Mouse (Mus musculus): ENCODE data around the gene Plce1. TPM values are rescaled to one million over a fixed set of nuclear protein-coding genes. Genes with fewer than 3 reads are reported as not detected.

Gene Plce1
- total RNA-seq, 2 experiments from 2014 or later = 6.1 to 6.7 TPM

DNA sequence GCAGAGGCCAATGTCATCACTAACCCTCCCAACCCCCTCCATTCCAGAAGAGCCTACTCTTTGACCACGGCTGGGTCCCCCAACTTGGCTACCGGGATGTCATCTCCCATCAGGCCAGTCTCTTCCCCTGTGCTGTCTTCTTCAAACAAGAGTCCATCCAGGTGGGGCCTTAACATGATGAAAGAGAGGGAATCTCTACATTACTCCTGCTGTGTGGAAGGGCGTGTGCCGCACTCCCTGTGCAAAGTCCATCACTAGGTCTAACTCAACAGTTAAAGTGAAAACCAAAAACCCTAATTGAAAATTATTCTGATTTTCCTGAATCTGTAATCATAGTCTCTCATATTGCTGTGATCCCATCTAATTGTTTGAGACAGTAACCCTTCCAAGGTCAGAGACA is 240.9 kb downstream of the Plce1 start:
- no peak for DNase-seq

DNA sequence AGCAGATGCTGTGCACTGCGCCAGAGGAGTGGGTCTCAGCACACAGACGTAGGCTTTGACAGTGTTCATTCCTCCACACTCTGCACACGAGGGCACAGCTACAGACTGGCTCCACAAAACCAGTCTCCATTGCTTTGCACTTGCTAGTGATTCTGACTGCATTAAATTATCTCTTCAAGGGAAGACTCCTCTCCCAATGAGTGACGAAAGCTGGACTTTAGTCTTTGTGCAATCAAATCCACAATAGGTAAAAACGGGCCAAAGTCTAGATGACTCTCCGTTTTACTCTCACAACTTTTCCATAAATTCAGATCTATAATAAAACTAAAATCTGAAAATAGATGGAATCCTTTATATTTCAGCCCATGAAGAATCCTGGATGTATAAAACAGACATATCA is 242.1 kb downstream of the Plce1 start:
- no peak for DNase-seq

DNA sequence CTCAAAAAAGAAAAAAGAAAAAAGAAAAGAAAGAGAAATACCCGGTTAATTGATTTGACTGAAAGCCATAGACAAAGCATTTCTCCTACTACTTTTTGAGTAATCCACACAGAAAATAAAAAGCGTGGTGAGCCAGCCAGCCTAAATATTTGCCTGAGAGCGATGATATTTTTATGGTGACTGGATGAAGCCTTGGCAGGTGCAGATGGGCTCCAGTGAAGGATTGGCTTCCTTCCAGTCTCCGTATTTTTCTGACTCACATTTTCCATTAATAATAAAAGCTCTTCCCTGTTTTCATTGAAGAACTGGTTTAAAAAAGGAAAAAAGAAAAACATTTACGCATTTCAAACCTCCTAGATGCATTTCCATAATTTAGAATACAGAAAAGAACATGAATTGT is 243.1 kb downstream of the Plce1 start:
- DNase-seq = peak; percentile 11

DNA sequence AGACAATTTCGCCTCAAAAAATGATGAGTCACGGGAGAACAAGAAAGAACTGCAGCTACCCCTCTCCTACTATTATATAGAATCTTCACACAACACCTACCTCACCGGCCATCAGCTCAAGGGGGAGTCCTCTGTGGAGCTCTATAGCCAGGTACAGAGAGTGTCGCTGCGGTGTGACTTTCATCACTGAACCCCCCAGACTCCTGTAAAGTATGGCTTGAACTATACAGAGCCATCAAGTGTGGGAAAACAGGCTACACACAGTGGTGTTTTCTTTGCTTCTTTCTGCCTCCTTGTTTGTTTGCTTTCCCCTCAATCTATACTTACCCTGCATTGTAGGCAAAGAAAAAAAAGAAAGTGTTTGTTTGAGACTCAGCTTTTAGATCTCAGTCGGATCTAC is 247.9 kb downstream of the Plce1 start:
- DNase-seq = no peak

DNA sequence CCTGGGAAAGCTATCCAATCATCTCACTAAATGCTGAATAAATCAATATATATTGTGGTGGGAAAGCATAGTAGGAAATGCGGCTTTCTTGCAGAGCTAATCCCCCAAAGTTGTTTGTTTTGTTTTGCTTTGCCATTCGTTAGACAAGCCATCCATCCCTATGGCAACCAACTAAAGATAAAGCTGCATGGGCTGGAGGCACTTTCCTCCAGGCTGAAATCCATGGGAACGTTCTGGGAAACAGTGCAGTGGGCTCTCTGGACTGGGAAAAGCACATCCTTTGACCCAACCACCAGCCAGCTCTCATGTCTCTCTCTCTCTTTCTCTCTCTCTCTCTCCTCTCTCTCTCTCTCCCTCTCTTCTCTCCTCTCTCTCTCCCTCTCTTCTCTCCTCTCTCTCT is 248.4 kb downstream of the Plce1 start:
- no peak for DNase-seq

DNA sequence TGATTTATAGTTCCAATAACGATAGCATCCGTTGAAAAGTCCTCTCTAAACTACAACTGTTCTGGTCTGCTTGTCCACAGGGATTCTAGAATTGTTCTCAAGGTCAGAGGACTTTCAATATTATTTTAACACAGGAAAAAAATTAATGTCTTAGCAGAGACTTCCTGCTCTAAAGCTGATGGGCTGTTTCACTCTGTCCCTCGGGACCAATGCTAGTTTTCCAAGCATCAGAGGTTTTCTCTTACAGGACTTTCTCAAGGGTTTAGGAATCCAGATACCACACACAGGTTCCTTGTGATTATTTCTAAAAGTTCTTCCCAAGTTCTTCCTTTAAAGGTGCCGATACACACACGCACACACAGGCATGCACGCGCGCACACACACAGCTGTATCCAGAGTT is 263.6 kb downstream of the Plce1 start:
- no peak for DNase-seq

DNA sequence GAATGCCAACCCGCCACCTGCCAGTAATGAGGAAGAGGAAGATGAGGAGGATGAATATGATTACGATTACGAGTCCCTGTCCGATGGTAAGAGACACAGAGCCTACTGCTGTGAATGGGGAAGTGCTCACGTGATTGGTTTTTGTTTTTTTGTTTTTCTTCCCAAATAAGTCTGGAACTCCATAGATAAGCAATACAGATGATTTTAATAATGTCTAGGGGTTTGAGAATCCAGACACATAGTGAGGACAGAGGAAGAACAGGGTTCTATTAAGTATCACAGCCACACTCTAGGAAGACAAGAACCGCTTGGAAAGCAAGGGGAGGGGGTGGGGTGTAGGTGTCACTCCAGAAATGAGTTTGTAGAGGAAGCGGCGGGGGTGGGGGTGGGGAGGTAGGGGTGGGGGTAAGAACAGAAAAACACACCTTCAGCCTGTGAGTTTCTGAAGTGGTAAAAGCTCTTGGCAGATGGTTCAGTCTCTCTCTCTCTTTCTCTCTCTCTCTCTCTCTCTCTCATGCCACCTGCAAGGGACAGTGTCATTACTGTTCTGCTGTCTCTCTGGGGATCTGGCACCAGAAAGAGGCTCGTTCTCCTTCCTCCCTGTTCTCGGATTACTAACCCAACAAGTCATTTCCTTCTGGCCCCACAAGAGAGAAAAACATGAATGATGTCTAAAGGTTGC is 265.0 kb downstream of the Plce1 start:
- DNase-seq = no peak

DNA sequence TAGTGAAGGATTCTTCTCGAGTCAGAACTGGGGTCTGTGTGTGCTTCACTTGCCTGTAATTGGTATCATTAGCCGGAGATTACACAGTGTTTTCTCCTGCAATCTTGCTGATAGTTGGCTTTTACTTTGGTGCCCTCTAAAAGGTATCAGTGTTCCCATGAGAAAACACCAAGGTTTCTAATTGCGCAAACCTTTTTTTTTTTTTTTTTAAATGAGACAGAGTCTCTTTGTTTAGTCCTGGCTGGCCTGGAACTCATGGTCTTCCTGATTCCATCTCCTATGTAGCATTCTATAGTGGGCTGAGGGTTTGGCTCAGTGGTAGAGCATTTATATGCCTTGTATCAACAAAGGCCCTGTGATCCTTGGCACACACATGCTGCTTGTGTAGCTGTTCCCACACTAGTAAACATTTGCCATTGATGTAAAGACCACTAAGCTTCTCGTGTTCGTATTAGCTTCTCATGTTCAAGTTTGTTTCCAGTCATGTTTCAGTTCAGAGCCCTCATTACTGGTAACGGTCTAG is 265.6 kb downstream of the Plce1 start:
- no peak for DNase-seq

DNA sequence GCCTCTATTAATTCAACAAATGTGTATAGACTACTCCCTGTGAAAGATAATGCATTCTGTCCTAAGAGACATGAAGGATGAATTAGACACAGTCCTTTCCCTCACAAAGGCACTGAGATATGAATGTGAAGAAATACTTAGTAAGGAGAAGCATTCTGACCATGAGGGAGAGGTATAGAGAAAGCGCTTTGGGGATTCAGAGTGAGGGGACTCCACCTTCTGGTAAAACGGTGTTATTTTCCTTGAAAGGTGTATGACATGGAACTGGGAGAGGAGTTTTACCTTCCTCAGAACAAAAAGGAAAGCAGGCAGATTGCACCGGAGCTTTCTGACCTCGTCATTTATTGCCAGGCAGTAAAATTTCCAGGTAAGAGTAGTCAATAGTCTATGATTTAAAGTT is 269.3 kb downstream of the Plce1 start:
- no peak for DNase-seq

DNA sequence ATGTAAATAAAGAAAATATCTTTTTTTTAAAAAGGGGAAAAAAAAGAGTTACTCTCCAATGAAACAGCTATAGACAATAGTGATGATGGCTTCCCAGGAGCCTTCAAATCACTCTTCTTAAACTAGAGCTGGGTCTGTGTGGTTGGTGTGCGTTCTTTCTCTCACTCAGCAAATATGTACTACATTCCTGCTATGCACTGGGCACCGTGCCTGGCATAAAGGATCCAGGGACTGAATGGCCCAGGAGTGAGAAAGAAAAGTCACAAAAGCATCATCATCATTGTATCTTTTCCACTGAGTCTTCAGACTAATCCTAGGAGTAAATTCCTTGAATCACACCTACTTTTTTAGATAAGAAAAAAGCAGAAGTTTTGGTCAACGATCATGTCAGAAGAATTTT is 276.3 kb downstream of the Plce1 start:
- no peak for DNase-seq

DNA sequence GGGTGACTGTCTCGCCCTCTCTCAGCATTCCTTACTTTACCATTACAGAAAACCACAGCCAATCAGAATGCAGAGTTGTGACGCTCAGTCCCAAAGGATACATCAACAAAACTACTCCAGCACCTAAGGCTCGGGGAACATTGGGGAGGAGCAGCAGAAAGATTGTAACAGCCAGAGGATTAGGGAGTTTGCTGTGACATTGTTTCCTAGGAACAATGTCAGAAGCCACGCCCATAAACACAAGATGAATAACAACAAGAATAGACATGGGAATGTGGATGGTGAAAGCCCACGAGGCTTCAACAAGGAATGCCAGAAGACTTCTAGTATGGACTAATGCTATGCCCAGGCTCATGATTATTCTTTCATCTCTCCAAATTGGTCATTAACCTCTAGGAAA is 277.1 kb downstream of the Plce1 start:
- DNase-seq = no peak

DNA sequence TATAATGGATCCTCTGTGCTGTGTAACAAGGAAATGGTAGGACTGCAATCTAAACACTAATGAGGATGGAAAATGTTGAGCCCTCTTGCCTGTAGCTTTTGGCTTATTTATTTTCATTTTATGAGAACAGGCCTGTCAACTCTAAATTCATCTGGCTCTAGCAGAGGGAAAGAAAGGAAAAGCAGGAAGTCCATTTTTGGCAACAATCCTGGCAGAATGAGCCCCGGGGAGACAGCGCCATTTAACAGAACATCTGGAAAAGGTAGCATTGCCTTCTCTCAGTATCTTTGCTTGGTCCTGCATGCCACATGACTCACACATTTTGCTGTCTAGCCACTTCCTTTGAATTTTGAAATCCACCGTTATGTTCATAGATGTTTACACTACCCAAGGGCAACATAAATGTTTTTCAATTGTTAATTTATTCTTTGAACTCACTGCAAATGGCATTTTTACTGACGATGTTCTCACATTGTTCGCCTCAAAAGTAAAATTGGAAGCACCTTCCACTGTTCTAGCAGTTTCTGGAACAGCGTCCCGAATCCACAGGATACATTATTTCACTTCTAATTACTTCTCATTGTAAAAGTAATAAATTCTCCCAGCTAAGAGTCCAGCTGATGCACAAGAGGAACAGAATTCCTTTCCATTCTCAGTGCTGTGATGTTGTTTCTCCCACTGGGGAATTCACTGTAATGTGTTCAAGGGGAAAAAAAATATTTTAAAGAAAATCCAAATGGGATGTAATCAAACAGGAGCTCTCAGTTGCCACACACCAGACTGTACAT is 278.0 kb downstream of the Plce1 start:
- peak; percentile 52 for DNase-seq

DNA sequence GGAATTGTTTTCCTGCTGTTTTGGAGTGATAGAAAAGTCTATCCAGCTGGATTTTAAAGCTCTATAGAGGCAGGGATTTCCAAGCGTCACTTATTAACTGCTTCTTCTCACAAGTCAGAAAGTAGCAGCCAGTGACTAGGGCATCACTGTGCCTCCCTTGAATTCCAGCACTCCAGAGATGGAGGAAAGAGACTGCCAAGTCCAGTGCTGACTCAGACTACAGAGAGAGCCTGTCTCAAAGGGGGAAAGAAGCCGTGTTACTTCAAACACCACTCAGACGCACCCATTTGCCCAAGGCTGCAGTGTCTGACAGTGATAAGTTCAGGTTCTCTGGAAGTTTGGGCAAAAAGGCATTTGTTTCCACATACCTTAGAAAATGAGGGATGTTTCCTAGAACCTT is 279.5 kb downstream of the Plce1 start:
- no peak for DNase-seq

DNA sequence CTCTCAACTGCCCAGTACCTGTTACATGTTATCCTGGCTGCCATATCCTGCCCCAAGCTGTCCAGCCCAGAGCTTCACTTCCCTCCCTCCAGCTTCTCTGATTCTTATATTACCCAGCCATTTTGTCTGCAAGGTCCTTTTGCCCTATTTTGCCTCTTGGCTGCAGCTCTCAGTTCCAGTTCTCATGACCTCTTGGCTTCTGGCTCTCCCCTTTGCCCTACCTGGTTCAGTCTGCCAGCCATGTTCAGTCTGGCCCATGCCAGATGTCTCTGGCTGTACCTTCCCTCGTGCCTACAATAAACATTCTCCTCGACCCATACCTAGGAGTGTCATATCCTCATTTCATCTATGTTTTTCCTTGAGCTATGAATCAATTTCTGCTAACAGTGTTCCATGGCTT is 285.4 kb downstream of the Plce1 start:
- no peak for DNase-seq

DNA sequence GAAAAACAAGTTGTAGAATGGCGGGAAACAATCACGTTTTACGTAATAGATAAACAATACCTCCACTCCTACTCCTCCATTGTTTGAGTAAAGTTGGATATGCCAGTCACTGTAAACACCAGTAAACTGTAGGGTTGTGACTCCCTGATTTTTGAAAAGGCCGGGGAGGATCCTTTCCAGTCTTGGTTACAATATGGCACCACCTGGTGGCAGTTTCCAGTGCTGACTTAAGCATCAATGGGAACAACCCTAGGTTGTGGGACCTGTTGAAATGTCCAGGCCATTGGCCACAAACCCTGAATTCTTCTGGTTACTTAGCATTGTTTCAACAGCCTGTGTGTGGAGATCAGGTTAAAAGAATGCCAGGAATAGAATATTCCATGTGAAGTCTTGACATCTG is 294.6 kb downstream of the Plce1 start:
- DNase-seq = no peak

DNA sequence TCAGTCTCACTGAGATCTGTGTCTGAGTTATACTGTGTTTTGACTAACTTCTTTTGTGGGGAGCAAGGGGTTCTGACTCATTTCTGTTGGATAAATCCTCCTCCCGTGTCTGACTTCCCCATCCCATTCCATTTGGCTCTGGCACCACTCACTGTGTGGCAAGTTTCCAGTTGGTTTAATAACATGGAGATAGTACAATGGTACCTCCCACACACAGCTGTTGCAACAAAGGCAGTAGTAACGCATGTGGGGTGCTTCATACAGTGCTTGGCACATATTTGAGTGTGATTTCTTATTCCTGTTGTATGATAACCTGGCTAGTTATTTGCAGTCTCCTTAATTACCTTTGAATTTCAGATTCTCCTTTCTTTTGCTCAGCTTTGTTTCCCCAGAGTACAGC is 297.9 kb downstream of the Plce1 start:
- DNase-seq = no peak

DNA sequence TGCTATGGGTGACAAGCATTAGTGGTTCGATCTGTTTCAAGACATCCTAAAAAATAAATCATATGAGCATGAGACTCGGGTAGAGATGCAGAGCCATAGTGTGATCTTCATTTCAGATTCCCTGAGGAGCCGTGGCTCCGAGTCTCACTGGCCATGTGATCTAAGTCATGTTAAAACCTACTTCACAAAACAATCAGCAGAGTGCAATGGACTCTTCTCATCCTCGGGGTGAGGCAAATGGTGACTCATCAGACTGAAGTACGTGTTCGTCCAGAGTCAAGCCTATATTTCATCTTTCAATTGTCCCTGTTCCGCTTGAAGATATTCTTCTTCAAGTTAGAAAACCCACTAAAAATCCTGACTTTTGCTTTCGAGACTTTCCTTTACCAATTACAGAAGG is 302.6 kb downstream of the Plce1 start:
- no peak for DNase-seq

DNA sequence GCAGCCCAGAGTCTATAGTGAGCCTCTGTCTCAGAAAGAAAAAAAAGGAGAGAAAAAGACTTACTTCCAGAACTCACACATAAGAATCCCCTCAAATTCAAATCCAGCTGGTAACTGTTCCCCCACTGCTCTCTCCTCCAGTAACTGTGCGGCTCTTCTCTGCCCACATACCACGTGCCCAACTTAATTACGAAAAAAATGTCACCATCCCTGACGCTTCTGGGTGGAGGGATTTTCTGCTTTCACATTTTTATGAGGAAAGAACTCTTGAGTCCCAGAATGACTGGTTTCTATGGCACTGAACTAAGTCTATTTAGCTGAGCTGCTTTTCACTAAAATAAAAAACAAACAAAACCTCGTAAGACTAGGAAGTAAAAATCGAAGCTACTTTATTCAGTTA is 306.8 kb downstream of the Plce1 start:
- DNase-seq = no peak

DNA sequence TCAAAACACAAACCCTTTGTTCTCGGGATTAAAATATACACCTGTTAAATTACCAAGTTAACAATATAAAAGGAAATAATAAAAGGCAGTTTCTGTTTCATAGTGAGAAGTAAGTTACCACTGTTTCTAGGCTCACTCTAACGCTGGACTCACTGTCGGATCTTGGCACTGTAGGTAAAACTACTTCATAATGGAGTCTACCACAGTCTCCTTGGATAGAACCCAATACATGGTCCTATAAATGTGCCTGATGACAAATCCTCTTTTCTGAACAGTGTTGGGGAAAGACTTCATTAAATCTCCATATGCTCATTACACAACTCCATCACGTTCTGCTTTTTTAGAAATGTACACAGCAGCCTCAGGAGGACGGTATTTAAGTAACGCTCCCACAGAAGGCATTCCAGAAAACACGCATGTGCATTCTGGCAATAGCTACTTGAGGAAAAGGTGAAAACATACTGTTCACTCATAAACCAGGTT is 312.7 kb downstream of the Plce1 start:
- DNase-seq = no peak

DNA sequence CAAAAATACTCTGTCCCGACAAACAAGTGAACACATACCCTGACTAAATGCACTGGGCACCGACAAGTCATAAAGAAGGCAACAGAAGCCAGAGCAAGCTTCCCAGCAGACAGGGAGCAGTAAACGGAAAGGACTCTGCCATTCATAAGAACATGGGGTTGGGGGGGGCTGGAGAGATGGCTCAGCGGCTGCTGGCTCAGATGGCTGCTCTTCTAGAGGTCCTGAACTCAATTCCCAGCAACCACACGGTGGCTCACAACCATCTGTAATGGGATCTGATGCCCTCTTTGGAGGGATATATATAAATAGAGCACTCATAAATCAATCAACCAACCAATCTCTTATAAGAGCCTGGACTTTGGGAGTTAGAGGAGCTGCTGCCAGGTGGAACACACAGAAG is 315.6 kb downstream of the Plce1 start:
- peak; percentile 47 for DNase-seq

DNA sequence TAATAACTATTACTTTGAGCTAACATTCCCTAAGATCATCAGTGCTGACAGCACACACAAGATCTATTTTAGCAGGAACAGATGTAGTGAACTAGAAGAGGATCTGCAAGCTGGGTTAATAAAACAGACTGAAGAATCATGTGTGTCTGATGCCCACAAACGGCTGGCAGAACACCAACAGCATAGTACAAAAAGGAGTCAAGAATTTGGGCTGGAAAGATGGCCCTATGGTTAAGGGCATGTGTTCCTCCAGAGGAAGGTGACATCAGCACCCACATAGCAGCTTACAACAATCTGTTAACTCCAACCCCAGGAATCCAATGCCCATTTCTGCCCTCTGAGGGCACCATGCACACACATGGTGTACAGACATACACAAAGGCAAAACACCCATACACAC is 317.4 kb downstream of the Plce1 start:
- no peak for DNase-seq

DNA sequence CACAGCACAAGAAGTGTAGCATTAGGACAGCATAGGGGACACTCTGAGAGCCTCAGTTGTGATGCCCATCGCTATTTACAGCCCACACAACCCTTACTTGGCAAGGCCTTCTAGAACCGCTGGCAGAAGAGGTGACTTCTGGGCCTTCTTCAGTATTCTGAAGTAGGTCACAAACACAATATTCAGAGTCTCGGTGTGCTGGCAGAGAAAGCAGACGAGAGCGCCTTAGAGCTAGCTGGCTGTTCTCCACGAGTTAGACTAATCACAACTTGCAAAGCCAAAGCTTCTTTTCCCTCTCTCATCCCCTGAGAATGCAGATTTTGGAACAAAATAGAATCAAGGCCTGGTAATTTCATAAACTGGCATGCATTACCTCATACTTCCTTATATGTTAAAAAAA is 317.9 kb downstream of the Plce1 start:
- DNase-seq = peak; percentile 68

DNA sequence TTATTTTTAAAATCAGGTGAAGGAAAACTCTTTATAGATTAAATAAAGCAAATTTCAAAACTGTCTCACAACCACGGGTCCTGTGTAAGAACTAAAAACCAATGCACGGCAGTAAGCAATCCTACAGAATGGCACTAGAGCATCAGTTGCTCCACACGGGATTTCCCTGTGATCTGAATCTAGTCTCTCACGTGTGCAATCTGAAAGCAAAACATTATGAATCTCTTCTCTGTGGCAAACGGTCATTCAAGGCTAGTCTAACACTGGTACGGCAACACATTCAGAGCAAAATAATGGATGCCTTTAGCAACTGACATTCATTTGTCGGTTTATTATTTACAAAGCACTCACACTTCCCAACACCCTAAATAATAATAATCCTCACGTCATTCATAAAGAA is 337.3 kb downstream of the Plce1 start:
- DNase-seq = no peak

Data from gastrocnemius, postnatal 25 days (tissue).